Mouse (Mus musculus): ENCODE measurements around the gene Camsap3.
"Not testable (repeated sequence)": the region's sequence is repeated elsewhere in the genome, so short reads cannot be mapped to it uniquely, and the experiment has no call there.

The Camsap3 gene

GRCm38 (mm10) chr8:3586993-3587390, at the start of gene Camsap3:
Camsap3 (plus strand) TSS chr8:3587293.
- no peak for DNase-seq (ENCODE audit: low spot score)

DNA sequence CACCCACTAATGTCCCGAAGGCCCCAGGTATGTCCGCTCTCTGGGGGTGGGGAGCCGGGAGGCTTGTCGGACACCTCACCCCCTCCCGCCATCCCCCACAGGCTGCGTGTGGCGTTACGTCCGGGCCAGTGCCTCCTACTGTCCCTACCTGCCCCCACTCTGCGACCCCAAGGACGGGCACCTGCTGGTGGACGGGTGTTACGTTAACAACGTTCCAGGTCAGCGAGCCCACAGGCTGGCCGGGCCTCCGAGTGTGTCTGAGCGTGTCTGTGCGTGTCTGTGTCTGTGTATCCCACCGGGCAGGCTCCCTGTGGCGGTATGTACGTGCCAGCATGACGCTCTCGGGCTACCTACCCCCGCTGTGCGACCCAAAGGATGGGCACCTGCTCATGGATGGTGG, 49.4 kb upstream of the Camsap3 start:
- no peak for DNase-seq (ENCODE audit: low spot score)

DNA sequence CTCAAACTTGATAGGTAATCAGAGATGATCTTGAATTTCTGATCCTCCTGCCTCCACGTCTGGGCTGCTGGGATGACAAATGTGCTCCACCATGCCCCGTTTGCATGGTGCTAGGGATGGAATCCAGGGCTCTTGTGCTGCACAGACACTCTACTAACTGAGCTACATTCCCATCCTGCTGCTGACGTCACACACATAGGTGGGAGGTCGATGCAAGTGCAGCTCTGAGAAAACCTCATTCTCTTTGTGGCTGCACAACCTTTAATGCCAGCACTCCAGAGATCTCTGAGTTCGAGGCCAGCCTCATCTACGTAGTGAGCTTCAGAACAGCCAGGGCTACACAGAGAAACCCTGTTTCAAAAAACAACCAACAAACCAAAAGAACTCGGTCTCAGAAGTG, 47.9 kb upstream of the Camsap3 start:
- DNase-seq (ENCODE audit: low spot score): no peak

DNA sequence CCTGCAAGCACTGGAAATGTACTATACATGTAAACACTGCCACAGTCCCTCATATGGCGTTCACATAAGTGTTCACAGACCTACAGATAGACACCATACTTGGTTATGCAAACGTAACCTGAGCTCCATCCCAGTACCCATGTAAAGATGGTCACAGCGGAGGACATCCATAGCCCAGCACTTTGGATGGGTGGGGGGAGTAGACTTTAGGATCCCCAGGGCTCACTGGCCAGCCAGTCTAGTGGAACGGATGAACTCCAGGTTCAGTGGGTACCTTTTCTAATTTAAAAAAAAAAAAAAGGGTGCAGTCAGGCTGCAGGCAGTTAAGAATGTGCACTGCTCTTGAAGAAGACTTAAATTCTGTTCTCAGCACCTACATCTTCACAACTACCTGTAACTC, 47.0 kb upstream of the Camsap3 start:
- DNase-seq (ENCODE audit: low spot score): no peak

- DNase-seq (ENCODE audit: low spot score): no peak
Measured at GRCm38 (mm10) chr8:3546511-3546910, 40.6 kb upstream of the Camsap3 start.

GRCm38 (mm10) chr8:3552240-3552639, 34.9 kb upstream of the Camsap3 start:
- DNase-seq (ENCODE audit: low spot score): no peak

DNA sequence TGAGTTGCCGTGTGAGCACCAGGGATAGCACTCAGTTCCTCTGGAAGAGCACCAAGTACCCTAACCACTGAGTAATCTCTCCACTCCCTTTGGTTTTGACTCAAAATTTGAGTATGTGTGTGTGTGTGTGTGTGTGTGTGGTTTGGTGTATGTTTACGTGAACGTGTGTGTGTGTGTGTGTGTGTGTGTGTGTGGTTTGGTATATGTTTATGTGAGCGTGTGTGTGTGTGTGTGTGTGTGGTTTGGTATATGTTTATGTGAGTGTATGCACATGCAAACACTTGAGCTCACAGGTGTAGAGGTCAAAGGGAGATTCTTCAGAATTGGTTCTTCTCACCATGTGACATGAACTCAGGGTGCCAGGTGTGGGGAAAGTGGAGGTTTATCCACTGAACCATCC, 31.0 kb upstream of the Camsap3 start:
- DNase-seq (ENCODE audit: low spot score): no peak

GRCm38 (mm10) chr8:3567641-3568371, 19.3 kb upstream of the Camsap3 start, which contains the start of gene C330021F23Rik:
C330021F23Rik (plus strand) TSS chr8:3567990.
- DNase-seq (ENCODE audit: low spot score): no peak

DNA sequence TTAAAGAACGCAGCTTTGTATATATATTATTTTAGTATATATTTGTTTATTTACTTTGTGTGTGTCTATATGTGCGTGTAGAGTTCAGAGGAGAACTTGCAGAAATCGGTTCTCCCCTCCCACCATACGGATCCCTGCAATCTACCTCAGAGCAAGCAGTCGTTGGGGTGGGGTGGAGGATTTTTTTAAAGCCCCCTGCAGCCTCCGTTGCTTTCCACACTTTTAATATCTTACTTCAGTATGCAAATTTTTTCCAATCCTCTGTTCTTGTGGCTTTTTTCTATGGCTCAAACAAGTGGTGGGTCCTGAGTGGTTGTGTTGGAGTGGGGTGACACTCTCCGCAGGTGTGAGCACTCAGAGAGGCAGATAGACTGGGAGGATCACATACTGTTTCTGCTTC, 18.7 kb upstream of the Camsap3 start:
- DNase-seq (ENCODE audit: low spot score): no peak

- no peak for DNase-seq (ENCODE audit: low spot score)
Measured at GRCm38 (mm10) chr8:3569784-3570183, 17.3 kb upstream of the Camsap3 start.

DNA sequence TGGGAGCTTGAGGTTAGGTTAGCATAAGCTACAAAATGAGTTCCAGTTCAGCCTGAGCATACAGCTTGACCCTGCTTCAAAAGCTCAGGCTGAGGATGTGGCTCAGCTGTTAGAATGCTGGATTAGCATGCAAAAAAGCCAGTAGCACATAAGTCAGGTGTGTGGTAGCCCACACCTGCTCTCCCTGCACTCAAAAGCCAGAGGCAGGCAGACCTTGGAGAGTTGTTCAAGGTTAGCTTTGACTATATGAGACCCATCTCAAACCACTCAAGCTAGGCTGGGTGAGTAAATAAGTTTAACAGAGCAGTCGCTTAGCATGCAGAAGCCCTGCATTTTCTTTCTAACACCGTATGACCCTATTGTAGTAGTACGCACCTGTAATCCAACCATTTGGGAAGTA, 12.5 kb upstream of the Camsap3 start:
- no peak for DNase-seq (ENCODE audit: low spot score)

GRCm38 (mm10) chr8:3576211-3576960, 10.7 kb upstream of the Camsap3 start:
- no peak for DNase-seq (ENCODE audit: low spot score)

- DNase-seq (ENCODE audit: low spot score): no peak
Measured at GRCm38 (mm10) chr8:3579390-3580364, 7.4 kb upstream of the Camsap3 start.

DNA sequence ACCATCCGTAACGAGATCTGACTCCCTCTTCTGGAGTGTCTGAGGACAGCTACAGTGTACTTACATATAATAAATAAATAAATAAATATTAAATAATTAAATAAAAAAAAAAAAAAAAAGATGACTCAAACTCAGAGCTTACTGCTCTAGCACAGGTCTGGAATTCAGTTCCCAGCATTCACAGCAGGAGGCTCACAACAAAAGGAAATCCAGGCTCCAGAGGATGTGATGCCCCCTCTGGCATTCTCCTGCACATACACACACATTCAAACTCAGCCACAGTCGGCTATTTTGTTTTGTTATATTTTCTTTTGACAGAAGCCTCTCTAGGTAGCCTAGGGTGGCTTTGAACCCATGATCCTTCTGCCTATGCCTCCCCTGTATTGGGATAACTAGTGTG, 5.1 kb upstream of the Camsap3 start:
- DNase-seq (ENCODE audit: low spot score): not testable (repeated sequence)

GRCm38 (mm10) chr8:3586452-3586851, 641 bp upstream of the Camsap3 start:
- no peak for DNase-seq (ENCODE audit: low spot score)

DNA sequence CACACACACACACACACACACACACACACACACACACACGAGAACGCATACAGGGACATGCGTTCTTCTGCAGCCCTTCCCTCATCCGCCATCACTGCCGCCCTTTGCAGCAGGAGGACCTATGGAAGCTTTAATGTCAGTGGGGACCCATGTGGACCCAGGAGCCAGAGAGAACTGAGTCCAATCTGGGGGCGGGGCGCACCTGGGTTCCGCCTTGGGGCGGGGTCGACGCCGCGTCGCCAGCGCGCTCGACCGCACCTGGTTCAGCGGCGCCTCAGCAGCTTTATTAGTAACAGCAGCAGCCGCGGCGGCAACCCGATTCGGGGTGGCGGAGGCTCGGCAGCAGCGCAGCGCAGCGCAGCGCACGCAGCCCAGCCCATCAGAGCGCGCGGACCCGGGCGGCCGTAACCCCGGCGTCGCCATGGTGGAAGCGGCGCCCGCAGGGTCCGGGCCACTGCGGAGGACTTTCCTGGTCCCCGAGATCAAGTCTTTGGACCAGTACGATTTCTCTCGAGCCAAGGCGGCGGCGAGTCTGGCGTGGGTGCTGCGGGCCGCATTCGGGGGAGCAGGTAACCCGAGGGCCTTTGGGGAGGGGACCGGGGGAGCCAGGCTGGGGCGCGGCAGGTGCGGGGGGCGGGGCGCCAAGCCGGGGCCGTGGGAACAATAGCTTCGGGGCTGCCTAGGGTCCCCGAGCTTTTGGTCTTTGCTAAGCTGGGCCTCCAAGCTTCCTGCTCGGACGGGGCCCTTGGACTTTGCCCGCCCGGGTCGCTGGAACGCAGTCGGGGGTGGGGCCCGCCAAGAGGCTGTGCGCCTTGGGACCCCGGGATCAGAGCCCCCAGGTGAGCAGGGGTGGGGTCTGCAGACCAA, 531 bp downstream of the Camsap3 start:
- DNase-seq (ENCODE audit: low spot score): no peak

- DNase-seq (ENCODE audit: low spot score): no peak
Measured at GRCm38 (mm10) chr8:3588258-3588633, 1.2 kb downstream of the Camsap3 start.

- no peak for DNase-seq (ENCODE audit: low spot score)
Measured at GRCm38 (mm10) chr8:3593470-3593869, 6.4 kb downstream of the Camsap3 start.

DNA sequence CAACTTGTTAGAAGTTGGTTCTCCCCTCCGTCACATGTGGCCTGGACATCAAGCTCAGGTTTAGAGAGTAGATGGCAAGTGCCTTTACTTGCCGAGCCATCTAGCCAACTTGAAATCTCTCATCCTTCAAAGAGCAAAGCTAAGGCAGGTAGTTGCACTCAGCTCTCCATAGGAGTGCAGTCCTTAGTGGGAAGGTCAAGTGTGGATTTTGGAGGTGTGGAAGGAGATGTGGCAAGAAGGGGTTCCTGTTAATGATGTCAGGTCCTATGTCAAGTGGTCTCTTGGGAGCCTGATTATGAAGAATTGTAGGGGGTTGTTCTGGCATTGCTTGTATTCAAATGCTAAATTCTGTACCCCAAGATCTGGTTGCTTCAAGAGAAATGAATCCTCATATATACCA, 7.4 kb downstream of the Camsap3 start:
- no peak for DNase-seq (ENCODE audit: low spot score)

DNA sequence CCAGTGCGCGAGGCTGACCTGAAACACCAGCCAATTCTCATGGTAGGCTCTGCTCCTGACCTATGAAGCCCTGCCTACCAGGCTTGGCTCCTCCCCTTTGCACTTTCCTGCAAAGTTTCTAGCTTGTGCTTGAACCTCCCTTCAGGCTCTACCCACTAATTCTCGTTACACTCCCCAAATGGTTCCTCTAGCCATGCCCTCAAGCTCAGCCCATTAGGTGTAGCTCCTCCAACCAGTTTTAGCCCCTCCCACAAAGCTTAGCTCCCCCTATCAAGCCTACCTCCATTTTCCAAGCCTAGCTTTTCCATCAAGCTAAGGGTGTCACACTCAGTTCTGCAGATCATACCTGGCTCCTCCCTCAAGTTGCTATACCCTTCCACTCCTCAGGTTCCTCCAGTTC, 11.0 kb downstream of the Camsap3 start:
- DNase-seq (ENCODE audit: low spot score): no peak

- no peak for DNase-seq (ENCODE audit: low spot score)
Measured at GRCm38 (mm10) chr8:3599219-3599618, 12.1 kb downstream of the Camsap3 start.
